Mouse (Mus musculus): Measurements from ENCODE around the gene Pard3b. TPM values are rescaled to one million over a fixed set of nuclear protein-coding genes. Genes with fewer than 3 reads are reported as not detected.

The Pard3b gene
- total and polyA plus RNA-seq, 2 experiments, result 0.50 to 3.0 TPM

- no peaks in the 10 kb centered on the region; the same call in 1 of the 2 replicates for H3K79me2 ChIP-seq (ENCODE audit: control insufficient read depth, insufficient read depth, low read length)
- no peaks in the 10 kb centered on the region for H3K27me3 ChIP-seq (ENCODE audit: control insufficient read depth, insufficient read depth, low read length)
- 71% methylated on average over 8 of the region's 8 CpGs for WGBS
- no peaks in the 10 kb centered on the region for H3K36me3 ChIP-seq (ENCODE audit: control insufficient read depth, insufficient read depth, low read length)
- no peak for DNase-seq (ENCODE audit: extremely low read depth, low read depth, low spot score)
- no peak overlapping the region for H3K9ac ChIP-seq (ENCODE audit: low read depth, low read length)
- no peak overlapping the region for H3K4me3 ChIP-seq (ENCODE audit: insufficient read depth, low read depth, low read length)
- H3K4me1 ChIP-seq (ENCODE audit: control insufficient read depth, insufficient read depth, low read length), result no peaks in the 10 kb centered on the region
- no peak for TF ChIP-seq POLR2A (IDR thresholded peaks at IDR 0.05; ENCODE audit: extremely low read depth, insufficient read depth, low read length)
- TF ChIP-seq CTCF (IDR thresholded peaks at IDR 0.05; ENCODE audit: low read depth, low read length), result no peak
- H3K27ac ChIP-seq (replicated peaks; ENCODE audit: insufficient read depth, low read depth, low read length), result no peak overlapping the region
Observed at GRCm38 (mm10) chr1:61685221-61685814, 46.7 kb downstream of the Pard3b start.

- H3K4me3 ChIP-seq (ENCODE audit: insufficient read depth, low read depth, low read length), result no peak overlapping the region
- no peak overlapping the region for H3K9ac ChIP-seq (ENCODE audit: low read depth, low read length)
- no peaks in the 10 kb centered on the region for H3K27me3 ChIP-seq (ENCODE audit: control insufficient read depth, insufficient read depth, low read length)
- H3K79me2 ChIP-seq (ENCODE audit: control insufficient read depth, insufficient read depth, low read length), result no peaks in the 10 kb centered on the region; the same call in 1 of the 2 replicates
- H3K27ac ChIP-seq (replicated peaks; ENCODE audit: insufficient read depth, low read depth, low read length), result no peak overlapping the region
- no peaks in the 10 kb centered on the region for H3K36me3 ChIP-seq (ENCODE audit: control insufficient read depth, insufficient read depth, low read length)
- no peaks in the 10 kb centered on the region for H3K4me1 ChIP-seq (ENCODE audit: control insufficient read depth, insufficient read depth, low read length)
- DNase-seq (ENCODE audit: extremely low read depth, low read depth, low spot score), result no peak
- TF ChIP-seq CTCF (IDR thresholded peaks at IDR 0.05; ENCODE audit: low read depth, low read length) (no peak), POLR2A (IDR thresholded peaks at IDR 0.05; ENCODE audit: extremely low read depth, insufficient read depth, low read length) (no peak)
- WGBS, result 98% methylated on average over 1 of the region's 1 CpGs
Observed at GRCm38 (mm10) chr1:61685921-61686320, 47.3 kb downstream of the Pard3b start.

GRCm38 (mm10) chr1:61688301-61688700 is 49.7 kb downstream of the Pard3b start:
- no peak for TF ChIP-seq POLR2A (IDR thresholded peaks at IDR 0.05; ENCODE audit: extremely low read depth, insufficient read depth, low read length)
- no peak for TF ChIP-seq CTCF (IDR thresholded peaks at IDR 0.05; ENCODE audit: low read depth, low read length)
- Histone ChIP-seq H3K79me2 (ENCODE audit: control insufficient read depth, insufficient read depth, low read length) (no peaks in the 10 kb centered on the region; the same call in 1 of the 2 replicates), H3K27ac (replicated peaks; ENCODE audit: insufficient read depth, low read depth, low read length) (no peak overlapping the region), H3K4me1 (ENCODE audit: control insufficient read depth, insufficient read depth, low read length) (no peaks in the 10 kb centered on the region), H3K4me3 (ENCODE audit: insufficient read depth, low read depth, low read length) (no peak overlapping the region), H3K36me3 (ENCODE audit: control insufficient read depth, insufficient read depth, low read length) (no peaks in the 10 kb centered on the region), H3K27me3 (ENCODE audit: control insufficient read depth, insufficient read depth, low read length) (no peaks in the 10 kb centered on the region), H3K9ac (ENCODE audit: low read depth, low read length) (no peak overlapping the region)
- 96% methylated on average over 3 of the region's 3 CpGs for whole genome bisulfite sequencing
- no peak for DNase-seq (ENCODE audit: extremely low read depth, low read depth, low spot score)

- no peak overlapping the region for H3K9ac ChIP-seq (ENCODE audit: low read depth, low read length)
- H3K4me3 ChIP-seq (ENCODE audit: insufficient read depth, low read depth, low read length), result no peak overlapping the region
- no peak for DNase-seq (ENCODE audit: extremely low read depth, low read depth, low spot score)
- no peaks in the 10 kb centered on the region for H3K27me3 ChIP-seq (ENCODE audit: control insufficient read depth, insufficient read depth, low read length)
- no peak overlapping the region for H3K27ac ChIP-seq (replicated peaks; ENCODE audit: insufficient read depth, low read depth, low read length)
- 88% methylated on average over 10 of the region's 10 CpGs for WGBS
- peaks cover 1% of the 10 kb centered on the region; the same call in 1 of the 2 replicates for H3K4me1 ChIP-seq (ENCODE audit: control insufficient read depth, insufficient read depth, low read length)
- TF ChIP-seq CTCF (IDR thresholded peaks at IDR 0.05; ENCODE audit: low read depth, low read length), result no peak
- TF ChIP-seq POLR2A (IDR thresholded peaks at IDR 0.05; ENCODE audit: extremely low read depth, insufficient read depth, low read length), result no peak
- no peaks in the 10 kb centered on the region; the same call in 1 of the 2 replicates for H3K79me2 ChIP-seq (ENCODE audit: control insufficient read depth, insufficient read depth, low read length)
- H3K36me3 ChIP-seq (ENCODE audit: control insufficient read depth, insufficient read depth, low read length), result no peaks in the 10 kb centered on the region
Observed at GRCm38 (mm10) chr1:61698462-61699218, 60.0 kb downstream of the Pard3b start.

GRCm38 (mm10) chr1:61709812-61710211 is 71.2 kb downstream of the Pard3b start:
- no peaks in the 10 kb centered on the region for H3K36me3 ChIP-seq (ENCODE audit: control insufficient read depth, insufficient read depth, low read length)
- H3K4me3 ChIP-seq (ENCODE audit: insufficient read depth, low read depth, low read length), result no peak overlapping the region
- H3K27me3 ChIP-seq (ENCODE audit: control insufficient read depth, insufficient read depth, low read length), result no peaks in the 10 kb centered on the region
- H3K79me2 ChIP-seq (ENCODE audit: control insufficient read depth, insufficient read depth, low read length), result no peaks in the 10 kb centered on the region
- no peaks in the 10 kb centered on the region for H3K4me1 ChIP-seq (ENCODE audit: control insufficient read depth, insufficient read depth, low read length)
- no peak overlapping the region for H3K27ac ChIP-seq (replicated peaks; ENCODE audit: insufficient read depth, low read depth, low read length)
- DNase-seq (ENCODE audit: extremely low read depth, low read depth, low spot score), result no peak
- no peak overlapping the region for H3K9ac ChIP-seq (ENCODE audit: low read depth, low read length)
- TF ChIP-seq POLR2A (IDR thresholded peaks at IDR 0.05; ENCODE audit: extremely low read depth, insufficient read depth, low read length), result no peak
- TF ChIP-seq CTCF (IDR thresholded peaks at IDR 0.05; ENCODE audit: low read depth, low read length), result no peak
- WGBS, result 100% methylated on average over 1 of the region's 1 CpGs

- no peak overlapping the region for H3K9ac ChIP-seq (ENCODE audit: low read depth, low read length)
- no peak overlapping the region for H3K27ac ChIP-seq (replicated peaks; ENCODE audit: insufficient read depth, low read depth, low read length)
- no peak overlapping the region for H3K4me3 ChIP-seq (ENCODE audit: insufficient read depth, low read depth, low read length)
- TF ChIP-seq POLR2A (IDR thresholded peaks at IDR 0.05; ENCODE audit: extremely low read depth, insufficient read depth, low read length), result no peak
- no peak for TF ChIP-seq CTCF (IDR thresholded peaks at IDR 0.05; ENCODE audit: low read depth, low read length)
- H3K36me3 ChIP-seq (ENCODE audit: control insufficient read depth, insufficient read depth, low read length), result no peaks in the 10 kb centered on the region
- H3K4me1 ChIP-seq (ENCODE audit: control insufficient read depth, insufficient read depth, low read length), result no peaks in the 10 kb centered on the region
- no peaks in the 10 kb centered on the region for H3K27me3 ChIP-seq (ENCODE audit: control insufficient read depth, insufficient read depth, low read length)
- no peak for DNase-seq (ENCODE audit: extremely low read depth, low read depth, low spot score)
- H3K79me2 ChIP-seq (ENCODE audit: control insufficient read depth, insufficient read depth, low read length), result no peaks in the 10 kb centered on the region
Observed at GRCm38 (mm10) chr1:61711523-61711922, 72.9 kb downstream of the Pard3b start.

Measured in liver, adult 2 months (tissue).